Mouse (Mus musculus): ENCODE results near the gene Tnk1. TPM values are rescaled to one million over a fixed set of nuclear protein-coding genes. Genes with fewer than 3 reads are reported as not detected.

Tnk1 gene
- total and polyA plus RNA-seq, 2 experiments from 2014 or later = 0.50 TPM; not detected in 1

- peak; percentile 65 for ATAC-seq (ENCODE audit: insufficient read depth, low read depth)
Measured at GRCm38 (mm10) chr11:69837604-69837951, 21.0 kb downstream of the Tnk1 start, which contains the start of gene Nlgn2. TSS of gene Nlgn2 (minus strand) at chr11:69837784.

GRCm38 (mm10) chr11:69836703-69837576 lies 21.6 kb downstream of the Tnk1 start:
- H3K27ac ChIP-seq (ENCODE audit: low read depth) = peak overlapping the region; percentile 47
- peak overlapping the region; percentile 83 for H3K4me2 ChIP-seq (ENCODE audit: low read depth, low read length)
- peaks cover 11% of the 10 kb centered on the region; the same call in 1 of the 2 replicates for H3K4me1 ChIP-seq (ENCODE audit: control insufficient read depth, insufficient read depth)
- peak overlapping the region; percentile 56 for H3K9ac ChIP-seq (replicated peaks; ENCODE audit: low read depth, low read length)
- TF ChIP-seq CTCF (IDR thresholded peaks at IDR 0.05; ENCODE audit: low read depth) (no peak), EP300 (IDR thresholded peaks at IDR 0.05; ENCODE audit: low read depth) (no peak)
- 3% methylated on average over 50 of the region's 52 CpGs for WGBS
- no peaks in the 10 kb centered on the region for H3K36me3 ChIP-seq (replicated peaks; ENCODE audit: control insufficient read depth, insufficient read depth, low read length)
- ATAC-seq (ENCODE audit: insufficient read depth, low read depth) (no peak), DNase-seq (ENCODE audit: low spot score) (no peak)
- H3K27me3 ChIP-seq (ENCODE audit: control insufficient read depth, insufficient read depth, low read length) = peaks cover 41% of the 10 kb centered on the region
- H3K9me3 ChIP-seq (replicated peaks; ENCODE audit: control insufficient read depth, low read length) = no peaks in the 10 kb centered on the region
- H3K4me3 ChIP-seq (ENCODE audit: low read depth, low read length) = peak overlapping the region; percentile 64

More at GRCm38 (mm10) chr11:69837604-69837951, 21.0 kb downstream of the Tnk1 start, which contains the start of gene Nlgn2:
- Histone ChIP-seq H3K36me3 (replicated peaks; ENCODE audit: control insufficient read depth, insufficient read depth, low read length) (no peaks in the 10 kb centered on the region), H3K9me3 (replicated peaks; ENCODE audit: control insufficient read depth, low read length) (no peaks in the 10 kb centered on the region), H3K4me3 (ENCODE audit: low read depth, low read length) (peak within 1 kb of the TSS; percentile 64), H3K4me1 (ENCODE audit: control insufficient read depth, insufficient read depth) (peaks cover 11% of the 10 kb centered on the region; the same call in 1 of the 2 replicates), H3K4me2 (ENCODE audit: low read depth, low read length) (peak within 1 kb of the TSS; percentile 83), H3K27me3 (ENCODE audit: control insufficient read depth, insufficient read depth, low read length) (peaks cover 41% of the 10 kb centered on the region), H3K9ac (replicated peaks; ENCODE audit: low read depth, low read length) (peak within 1 kb of the TSS; percentile 70), H3K27ac (ENCODE audit: low read depth) (peak within 1 kb of the TSS; percentile 82)
- under 1% methylated on average over 21 of the region's 32 CpGs for WGBS
- DNase-seq (ENCODE audit: low spot score) = no peak
- TF ChIP-seq EP300 (IDR thresholded peaks at IDR 0.05; ENCODE audit: low read depth) (no peak), CTCF (IDR thresholded peaks at IDR 0.05; ENCODE audit: low read depth) (no peak; the same call in 1 of the 2 replicates)

- Histone ChIP-seq H3K4me2 (ENCODE audit: low read depth, low read length) (no peak overlapping the region), H3K4me1 (ENCODE audit: control insufficient read depth, insufficient read depth) (peaks cover 11% of the 10 kb centered on the region; the same call in 1 of the 2 replicates), H3K4me3 (ENCODE audit: low read depth, low read length) (no peak overlapping the region), H3K36me3 (replicated peaks; ENCODE audit: control insufficient read depth, insufficient read depth, low read length) (no peaks in the 10 kb centered on the region), H3K9me3 (replicated peaks; ENCODE audit: control insufficient read depth, low read length) (no peaks in the 10 kb centered on the region), H3K27me3 (ENCODE audit: control insufficient read depth, insufficient read depth, low read length) (peaks cover 41% of the 10 kb centered on the region), H3K27ac (ENCODE audit: low read depth) (no peak overlapping the region), H3K9ac (replicated peaks; ENCODE audit: low read depth, low read length) (no peak overlapping the region)
- DNase-seq (ENCODE audit: low spot score) (no peak), ATAC-seq (ENCODE audit: insufficient read depth, low read depth) (no peak)
- no peak for TF ChIP-seq CTCF (IDR thresholded peaks at IDR 0.05; ENCODE audit: low read depth)
- 18% methylated on average over 4 of the region's 4 CpGs for WGBS
Measured at GRCm38 (mm10) chr11:69835966-69836335, 22.6 kb downstream of the Tnk1 start.

GRCm38 (mm10) chr11:69835326-69835965 lies 23.1 kb downstream of the Tnk1 start:
- no peak overlapping the region for H3K4me3 ChIP-seq (ENCODE audit: low read depth, low read length)
- no peak overlapping the region for H3K4me2 ChIP-seq (ENCODE audit: low read depth, low read length)
- H3K9me3 ChIP-seq (replicated peaks; ENCODE audit: control insufficient read depth, low read length) = no peaks in the 10 kb centered on the region
- H3K4me1 ChIP-seq (ENCODE audit: control insufficient read depth, insufficient read depth) = peaks cover 11% of the 10 kb centered on the region; the same call in 1 of the 2 replicates
- TF ChIP-seq EP300 (IDR thresholded peaks at IDR 0.05; ENCODE audit: low read depth) = no peak
- TF ChIP-seq CTCF (IDR thresholded peaks at IDR 0.05; ENCODE audit: low read depth) = no peak
- H3K27me3 ChIP-seq (ENCODE audit: control insufficient read depth, insufficient read depth, low read length) = peaks cover 41% of the 10 kb centered on the region
- DNase-seq (ENCODE audit: low spot score) (no peak), ATAC-seq (ENCODE audit: insufficient read depth, low read depth) (no peak)
- H3K36me3 ChIP-seq (replicated peaks; ENCODE audit: control insufficient read depth, insufficient read depth, low read length) = no peaks in the 10 kb centered on the region
- no peak overlapping the region for H3K27ac ChIP-seq (ENCODE audit: low read depth)
- 22% methylated on average over 9 of the region's 9 CpGs for WGBS
- H3K9ac ChIP-seq (replicated peaks; ENCODE audit: low read depth, low read length) = no peak overlapping the region

- peak overlapping the region; percentile 31 for H3K4me3 ChIP-seq (ENCODE audit: low read depth, low read length)
- H3K9ac ChIP-seq (replicated peaks; ENCODE audit: low read depth, low read length) = peak overlapping the region; percentile 47
- H3K4me1 ChIP-seq (ENCODE audit: control insufficient read depth, insufficient read depth) = peaks cover 7% of the 10 kb centered on the region; the same call in 1 of the 2 replicates
- DNase-seq (ENCODE audit: low spot score) (no peak), ATAC-seq (ENCODE audit: insufficient read depth, low read depth) (no peak)
- peak overlapping the region; percentile 59 for H3K4me2 ChIP-seq (ENCODE audit: low read depth, low read length)
- no peak overlapping the region for H3K27ac ChIP-seq (ENCODE audit: low read depth)
- H3K9me3 ChIP-seq (replicated peaks; ENCODE audit: control insufficient read depth, low read length) = no peaks in the 10 kb centered on the region
- 10% methylated on average over 33 of the region's 48 CpGs for WGBS
- H3K27me3 ChIP-seq (ENCODE audit: control insufficient read depth, insufficient read depth, low read length) = peaks cover 41% of the 10 kb centered on the region
- H3K36me3 ChIP-seq (replicated peaks; ENCODE audit: control insufficient read depth, insufficient read depth, low read length) = no peaks in the 10 kb centered on the region
- TF ChIP-seq EP300 (IDR thresholded peaks at IDR 0.05; ENCODE audit: low read depth) (no peak), CTCF (IDR thresholded peaks at IDR 0.05; ENCODE audit: low read depth) (no peak)
Measured at GRCm38 (mm10) chr11:69834001-69834549, 24.5 kb downstream of the Tnk1 start.
